Mouse (Mus musculus): ENCODE results near the gene Suv39h1.
"Not testable (repeated sequence)": the region's sequence is repeated elsewhere in the genome, so short reads cannot be mapped to it uniquely, and the experiment has no call there.

GRCm38 (mm10) chrX:8015675-8016074 lies 58.9 kb downstream of the Suv39h1 start:
- not testable (repeated sequence) for TF ChIP-seq MAX (IDR thresholded peaks at IDR 0.05; ENCODE audit: low read length); POLR2A (IDR thresholded peaks at IDR 0.05; ENCODE audit: control insufficient read depth in 1 of 2, insufficient read depth in 1 of 2, low read depth in 1 of 2, low read length in 2 of 2, poor library complexity in 1 of 2); KAT2A (conservative IDR thresholded peaks at IDR 0.05; ENCODE audit: low read depth, low read length); POLR2AphosphoS5 (IDR thresholded peaks at IDR 0.05; ENCODE audit: borderline replicate concordance, low read depth, low read length); EP300 (IDR thresholded peaks at IDR 0.05; ENCODE audit: low read depth in 1 of 2, low read length in 2 of 2); ETS1 (IDR thresholded peaks at IDR 0.05; ENCODE audit: low read depth, low read length); BHLHE40 (IDR thresholded peaks at IDR 0.05; ENCODE audit: borderline replicate concordance, low read depth, low read length); HCFC1 (IDR thresholded peaks at IDR 0.05; ENCODE audit: low read depth, low read length); ZC3H11A (IDR thresholded peaks at IDR 0.05; ENCODE audit: low read depth, low read length); RCOR1 (IDR thresholded peaks at IDR 0.05; ENCODE audit: low read depth, low read length); MAFK (IDR thresholded peaks at IDR 0.05; ENCODE audit: borderline replicate concordance, low read depth, low read length); USF2 (IDR thresholded peaks at IDR 0.05; ENCODE audit: borderline replicate concordance in 1 of 2, insufficient read depth in 1 of 2, low read depth in 1 of 2, low read length in 2 of 2)
- peak in 2 of 3 experiments; percentile 33 to 34; a peak in 3 of 6 replicates for TF ChIP-seq CTCF (IDR thresholded peaks at IDR 0.05 in 2 of 3, conservative IDR thresholded peaks at IDR 0.05 in 1 of 3; ENCODE audit: control insufficient read depth in 1 of 3, insufficient read depth in 1 of 3, low read depth in 2 of 3, low read length in 3 of 3, poor library complexity in 1 of 3, severe bottlenecking in 1 of 3)
- TF ChIP-seq RAD21 (IDR thresholded peaks at IDR 0.05; ENCODE audit: low read depth, low read length): peak; percentile 31

Data from MEL (cell line).